Mouse (Mus musculus) pancreas, adult 10 weeks (tissue): ENCODE measurements around the gene Sh3gl1. TPM values are rescaled to one million over a fixed set of nuclear protein-coding genes. Genes with fewer than 3 reads are reported as not detected.

Experiments
- polyA plus RNA-seq: library from polyadenylated mRNA; stranded (reverse); fragments of 350-450 nt; fragmentation: Illumina TruSeq; extraction: RNeasy Lipid Tissue Mini Kit (QIAGEN cat#74804); gene quantifications from one replicate; pipeline ENCODE4 v1.2.3, GENCODE M21; 2015; ENCODE audit warnings: low read depth, low replicate concordance; ENCODE audit not compliant: insufficient read depth

The Sh3gl1 gene
- polyA plus RNA-seq: 16.3 TPM

DNA sequence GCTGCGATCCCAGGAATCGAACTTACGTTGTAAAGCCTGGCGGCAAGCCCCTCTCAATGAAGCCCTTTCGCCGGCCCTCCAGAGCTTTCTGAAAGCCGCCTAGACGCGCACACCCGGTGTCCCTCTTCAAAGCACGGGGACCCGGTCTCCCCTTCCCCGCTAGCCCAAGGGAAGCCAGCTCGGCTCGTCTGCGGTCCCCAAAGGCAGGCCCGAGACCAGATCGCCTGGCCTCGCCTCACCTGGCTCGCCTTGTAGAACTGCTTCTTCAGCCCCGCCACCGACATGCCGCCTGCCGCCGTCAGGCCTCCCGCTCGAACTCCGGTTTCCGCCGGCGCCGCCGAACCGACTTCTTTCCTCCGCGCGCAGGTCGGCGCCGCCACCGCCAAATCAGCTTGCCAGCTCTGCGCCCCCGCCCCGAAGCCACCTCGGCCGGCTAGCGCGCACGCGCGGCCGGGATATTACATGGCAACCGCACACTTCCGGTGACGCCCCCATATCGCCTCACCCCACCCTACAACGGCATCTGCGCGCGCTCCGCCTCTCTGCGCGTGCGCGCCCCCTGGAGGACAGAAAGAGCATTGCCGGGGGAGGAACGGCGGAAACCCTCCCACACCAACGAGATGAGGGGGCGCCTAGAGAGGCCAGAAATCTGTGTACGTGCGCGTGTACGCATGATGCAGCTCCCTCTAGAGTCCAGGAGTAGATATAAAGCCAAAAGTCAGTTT lies at the start of gene Sh3gl1:
Gene Sh3gl1 (minus strand): TSS at position 460 of the 725 bp plus-strand sequence.

DNA sequence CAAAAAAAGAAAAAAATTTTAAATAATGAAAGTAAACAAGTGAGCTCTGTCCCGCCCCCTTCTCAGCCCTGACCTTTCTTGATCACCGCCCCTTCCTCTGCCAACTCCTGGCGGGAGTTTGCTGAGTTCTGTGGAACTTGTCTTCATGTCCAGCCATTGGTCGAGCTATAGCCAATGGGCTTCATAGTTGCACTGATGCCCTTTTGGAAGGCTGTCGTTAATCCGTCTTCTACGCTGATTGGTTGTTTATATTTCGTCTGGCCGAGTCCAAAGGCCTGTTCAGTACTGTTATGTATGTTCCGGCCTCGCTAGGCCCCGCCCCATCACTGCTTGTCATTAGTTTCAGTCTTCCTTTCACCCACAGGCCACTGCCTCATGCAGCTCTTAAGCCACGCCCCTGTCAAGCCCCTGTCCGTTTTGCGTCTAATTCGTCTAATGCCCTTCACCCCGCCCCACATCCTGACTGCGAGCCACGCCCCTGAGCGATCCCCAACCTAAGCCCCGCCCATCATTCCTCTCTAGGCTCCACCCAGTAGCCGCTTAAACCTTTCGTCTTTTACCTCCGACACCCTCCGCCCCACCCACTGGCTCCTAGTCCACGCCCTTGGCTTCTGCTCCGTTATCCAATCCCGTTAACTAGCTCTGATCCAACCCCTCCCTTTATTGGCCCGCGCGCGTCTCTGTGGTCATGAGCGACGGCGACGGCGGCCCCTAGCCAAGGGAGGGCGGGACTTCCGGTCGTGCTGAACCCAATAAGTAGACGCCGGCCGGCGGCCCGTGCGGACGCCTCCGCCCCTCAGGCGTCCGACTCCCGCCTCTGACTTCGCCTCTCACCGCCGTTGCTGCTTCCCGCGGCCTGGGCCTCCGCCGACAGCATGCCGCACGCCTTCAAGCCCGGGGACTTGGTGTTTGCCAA lies 42.7 kb upstream of the Sh3gl1 start, which contains the start of gene Hdgfl2:
Gene Hdgfl2 (plus strand): TSS at position 755 of the 916 bp plus-strand sequence.

DNA sequence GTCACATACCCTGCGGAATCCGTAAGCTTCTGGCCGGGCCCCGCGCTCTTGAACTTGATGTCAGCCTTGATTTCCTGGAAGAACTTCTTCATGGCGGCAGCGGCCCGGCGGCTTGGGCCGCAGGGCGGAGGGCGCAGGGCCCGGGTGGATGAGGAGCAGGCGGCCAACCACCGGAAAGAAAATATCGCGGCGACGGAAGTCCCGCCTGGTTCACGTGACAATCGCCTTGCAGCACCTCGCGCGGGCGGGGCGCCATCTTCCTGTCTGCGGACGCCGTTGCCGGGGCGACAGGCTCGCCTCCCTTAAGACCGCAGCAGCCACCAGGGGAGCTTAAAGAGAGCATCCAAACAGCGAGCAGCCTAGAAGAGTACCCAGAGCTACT lies 38.4 kb upstream of the Sh3gl1 start, which contains the start of gene Ubxn6:
Gene Ubxn6 (minus strand): TSS at position 202 of the 382 bp plus-strand sequence.

DNA sequence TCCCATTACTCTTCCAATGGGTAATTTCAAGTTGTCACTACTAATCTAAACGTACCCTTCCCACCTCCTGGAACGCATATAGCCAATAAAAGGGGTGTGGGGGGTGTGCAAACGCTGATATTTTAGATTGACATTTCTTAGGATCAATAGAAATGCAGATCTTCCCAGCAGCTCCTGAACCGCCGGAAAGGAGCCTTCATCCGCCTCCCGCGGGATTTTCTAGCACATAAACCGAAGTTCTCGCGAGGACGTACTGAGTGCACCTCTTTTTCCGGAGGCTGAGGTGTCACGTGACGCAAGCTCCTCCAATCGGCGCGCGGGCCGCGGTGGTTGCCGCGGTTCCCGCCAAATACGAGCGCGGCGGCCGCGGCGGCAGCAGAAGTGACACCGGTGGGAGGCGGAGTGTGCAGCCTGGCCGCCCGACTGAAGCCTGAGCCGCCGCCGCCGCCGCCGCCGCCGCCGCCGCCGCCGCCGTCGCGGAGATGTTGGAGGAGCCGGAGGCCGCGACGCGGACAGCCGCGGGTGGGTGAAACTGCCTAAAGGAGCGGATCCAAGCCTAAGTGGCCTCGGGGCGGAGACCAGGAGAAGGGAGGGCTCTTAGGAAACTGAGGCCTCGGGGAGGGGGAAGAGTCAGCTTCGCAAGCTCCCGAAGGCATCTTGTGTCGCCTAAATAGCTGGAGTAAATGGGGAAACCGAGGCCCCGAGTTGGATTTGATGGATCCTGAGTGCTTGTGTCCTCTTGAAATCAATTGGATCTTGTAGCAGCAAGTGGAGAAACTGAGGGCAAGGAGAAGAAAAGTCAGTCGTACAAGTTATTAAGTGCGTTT lies 3.8 kb upstream of the Sh3gl1 start, which contains the start of gene Chaf1a:
Gene Chaf1a (plus strand): TSS at position 410 of the 827 bp plus-strand sequence.

DNA sequence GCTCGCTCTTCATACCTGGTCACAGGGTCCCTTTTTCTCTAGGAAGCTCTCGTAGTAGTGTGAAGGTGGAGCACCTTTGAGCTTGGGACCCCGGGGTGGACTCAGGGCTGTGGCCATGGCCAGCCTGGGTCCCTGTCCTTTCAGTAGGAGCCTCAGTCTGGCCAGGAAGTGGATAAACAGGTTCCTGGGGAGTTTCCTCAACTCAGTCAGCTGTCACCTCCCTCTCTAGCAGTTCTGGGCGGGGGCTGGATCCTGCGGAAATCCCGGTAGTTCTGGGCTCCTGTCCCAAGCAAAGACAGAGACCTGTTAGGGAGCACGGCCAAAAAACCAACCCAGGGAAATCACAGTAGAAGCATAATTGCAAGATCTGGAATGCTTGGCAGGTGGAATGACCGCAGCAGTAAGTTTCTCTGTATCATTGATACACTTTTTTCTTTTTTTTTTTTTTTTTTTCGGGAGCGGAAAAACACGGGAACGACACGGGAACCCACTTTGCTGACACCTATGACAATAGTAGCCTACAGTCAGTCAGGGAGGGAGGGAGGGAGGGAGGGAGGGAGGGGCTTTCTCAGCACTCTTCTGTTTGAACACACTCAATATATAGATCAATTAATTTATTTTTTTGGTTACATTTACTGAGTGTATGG lies 30.9 kb downstream of the Sh3gl1 start, which contains the start of the genes Stap2 and Mpnd:
Gene Stap2 (minus strand): TSS at position 170 of the 647 bp plus-strand sequence.
Gene Mpnd (plus strand): TSS at position 297 of the 647 bp plus-strand sequence.

DNA sequence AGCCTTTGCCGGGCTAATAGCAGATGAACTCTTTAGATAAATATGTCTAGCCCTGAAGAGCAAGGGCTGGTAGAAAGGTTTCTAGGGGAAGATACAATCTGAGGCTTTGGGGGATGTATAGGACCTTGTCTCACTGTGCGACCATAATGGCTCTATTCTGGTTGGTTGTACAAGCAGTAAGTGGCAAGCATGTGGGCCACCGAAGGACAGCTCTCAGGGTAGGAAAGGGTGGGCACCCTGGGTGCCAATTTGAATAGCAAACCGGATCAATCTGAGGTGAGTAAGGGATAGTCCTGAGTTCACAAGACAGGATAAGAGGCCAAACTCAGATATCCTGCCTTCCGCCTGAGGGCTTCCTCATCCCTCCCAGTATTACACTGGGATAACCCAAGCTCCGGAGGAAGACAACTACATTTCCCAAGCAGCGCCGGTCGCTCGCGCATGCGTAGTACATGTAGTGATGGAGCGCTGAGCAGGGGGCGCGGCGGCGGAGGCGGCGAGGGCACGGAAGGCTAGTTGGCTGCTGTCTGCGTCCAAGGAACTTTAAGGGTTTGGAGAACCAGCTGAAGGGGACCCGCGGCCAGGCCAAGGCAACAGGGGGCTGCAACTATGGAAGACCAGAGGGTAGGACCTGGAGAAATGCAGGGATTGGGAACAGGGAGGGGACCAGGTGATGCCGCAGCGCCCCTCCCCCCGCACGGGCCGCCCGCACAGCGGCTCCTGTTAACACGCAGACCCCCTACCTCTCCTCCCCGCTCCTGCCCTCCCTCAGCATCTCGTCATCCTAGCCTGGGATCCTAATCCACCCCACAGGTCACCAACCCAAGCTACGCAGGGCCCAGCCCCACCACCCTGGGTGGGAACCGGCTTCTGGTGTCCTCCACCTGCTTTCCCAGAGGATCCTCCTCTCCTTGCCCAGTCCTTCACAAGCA lies 50.1 kb downstream of the Sh3gl1 start, which contains the start of gene Fsd1:
Gene Fsd1 (plus strand): TSS at position 480 of the 932 bp plus-strand sequence.

DNA sequence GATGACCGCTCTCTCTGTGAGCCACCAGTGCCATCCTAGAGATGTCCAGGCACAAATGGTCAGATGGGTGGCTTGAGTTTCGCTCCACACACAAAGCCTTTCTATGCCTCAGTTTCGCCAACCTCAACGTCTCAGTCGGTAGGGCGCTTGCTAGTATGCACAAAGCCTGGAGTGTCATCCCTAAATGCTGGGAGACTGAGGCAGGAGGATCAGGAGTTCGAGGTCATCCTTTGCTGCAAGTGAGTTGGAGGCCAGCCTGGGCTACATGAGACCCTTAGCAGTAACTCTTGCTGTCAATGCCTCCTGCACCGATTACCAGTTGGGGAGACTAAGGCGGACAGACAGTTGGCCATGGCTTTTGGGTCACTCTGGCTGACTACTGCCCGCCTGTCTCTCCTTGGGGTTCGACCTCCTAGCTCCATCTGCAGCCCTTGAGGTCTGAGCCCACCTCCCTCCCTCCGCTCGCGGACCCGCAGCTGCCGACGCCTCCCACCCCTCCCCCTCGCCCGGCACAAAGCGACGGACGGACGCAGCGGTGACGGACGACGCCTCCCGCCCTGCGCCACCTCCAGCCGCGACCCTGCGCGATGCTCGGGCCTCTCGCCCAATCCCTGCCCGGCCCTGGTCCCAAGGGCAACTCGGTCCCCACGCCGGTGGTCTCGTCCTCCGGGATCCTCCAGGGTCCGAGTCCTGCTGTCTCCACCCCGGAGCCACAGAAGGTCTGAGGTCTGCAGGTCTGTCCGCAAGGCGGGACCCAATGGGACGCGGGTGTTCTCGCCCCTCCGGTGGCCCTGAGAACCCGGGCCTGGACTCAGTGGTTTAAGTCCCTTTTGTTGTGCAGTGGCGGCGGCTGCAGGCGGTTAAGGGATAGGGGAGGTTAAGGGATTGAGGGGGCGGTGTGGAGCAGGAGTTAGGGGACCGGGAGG lies 66.2 kb downstream of the Sh3gl1 start, which contains the start of gene Shd:
Gene Shd (plus strand): TSS at position 502 of the 926 bp plus-strand sequence.

Other genes with a start within 250 kb of the Sh3gl1 start
- 2.2 TPM for gene Zfp119a, start 157.7 kb downstream of the Sh3gl1 start, polyA plus RNA-seq
- gene Zfp959, start 144.5 kb downstream of the Sh3gl1 start, polyA plus RNA-seq: 2.6 TPM
- gene Zfp119b, start 87.1 kb downstream of the Sh3gl1 start, polyA plus RNA-seq: 1.7 TPM
- gene Ebi3, start 84.0 kb downstream of the Sh3gl1 start, polyA plus RNA-seq: 1.3 TPM
- gene Yju2, start 77.5 kb downstream of the Sh3gl1 start, polyA plus RNA-seq: 2.3 TPM
- gene Shd, start 66.2 kb downstream of the Sh3gl1 start, polyA plus RNA-seq: not detected
- not detected for gene Fsd1, start 50.1 kb downstream of the Sh3gl1 start, polyA plus RNA-seq
- gene Stap2, start 31.1 kb downstream of the Sh3gl1 start, polyA plus RNA-seq: 20.6 TPM
- gene Mpnd, start 30.9 kb downstream of the Sh3gl1 start, polyA plus RNA-seq: 24.6 TPM
- gene Chaf1a, start 3.8 kb upstream of the Sh3gl1 start, polyA plus RNA-seq: 0.18 TPM
- 13.3 TPM for gene Ubxn6, start 38.4 kb upstream of the Sh3gl1 start, polyA plus RNA-seq
- gene Hdgfl2, start 43.0 kb upstream of the Sh3gl1 start, polyA plus RNA-seq: 60.5 TPM
- 5.1 TPM for gene Plin4, start 73.2 kb upstream of the Sh3gl1 start, polyA plus RNA-seq
- not detected for gene Plin5, start 81.0 kb upstream of the Sh3gl1 start, polyA plus RNA-seq
- gene Lrg1, start 85.4 kb upstream of the Sh3gl1 start, polyA plus RNA-seq: 8.8 TPM
- gene Sema6b, start 103.7 kb upstream of the Sh3gl1 start, polyA plus RNA-seq: 3.3 TPM
- 0.44 TPM for gene Tnfaip8l1, start 125.8 kb upstream of the Sh3gl1 start, polyA plus RNA-seq
- 25.8 TPM for gene Mydgf, start 147.3 kb upstream of the Sh3gl1 start, polyA plus RNA-seq
- 13.7 TPM for gene Dpp9, start 182.3 kb upstream of the Sh3gl1 start, polyA plus RNA-seq
- 6.3 TPM for gene Fem1a, start 220.2 kb upstream of the Sh3gl1 start, polyA plus RNA-seq
- 3.3 TPM for gene Ticam1, start 240.2 kb upstream of the Sh3gl1 start, polyA plus RNA-seq